Mouse (Mus musculus) 416B (cell line): ENCODE results near the gene Galt.
A peak's percentile ranks its signal among the peaks of the same experiment; 100 is the strongest.

Experiments used
- DNase-seq: peaks from one replicate; pipeline ENCODE4 v3.0.0; 2011; ENCODE audit warnings: low read depth

Gene Galt

DNA sequence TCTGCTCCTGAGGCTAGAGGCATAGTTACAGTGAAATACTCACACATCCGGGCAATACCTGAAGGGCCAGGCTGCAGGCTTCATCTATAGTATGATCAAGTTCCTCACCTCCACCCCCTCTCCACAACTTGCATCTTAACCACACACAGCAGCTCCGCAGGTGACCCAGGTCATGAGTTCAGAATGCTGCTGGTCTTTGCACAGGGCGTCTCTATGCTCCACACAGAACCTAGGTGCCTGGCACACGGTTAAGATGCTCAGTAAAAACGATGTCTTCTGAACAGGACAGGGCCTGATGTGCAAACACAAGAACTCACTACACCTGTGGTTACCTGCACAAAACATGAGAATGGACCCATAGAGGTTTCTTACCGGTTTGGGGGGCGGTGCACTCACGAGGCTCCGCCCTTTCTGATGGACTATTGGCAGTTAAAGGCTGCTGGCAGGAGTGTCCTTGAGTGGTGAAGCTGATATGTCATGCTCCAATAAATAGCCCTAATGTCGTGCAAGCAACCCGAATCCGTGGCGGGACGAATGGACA is at the start of gene Galt:
Gene Galt (plus strand): TSS at position 432 of the 541 bp plus-strand sequence.
- no peak for DNase-seq

DNA sequence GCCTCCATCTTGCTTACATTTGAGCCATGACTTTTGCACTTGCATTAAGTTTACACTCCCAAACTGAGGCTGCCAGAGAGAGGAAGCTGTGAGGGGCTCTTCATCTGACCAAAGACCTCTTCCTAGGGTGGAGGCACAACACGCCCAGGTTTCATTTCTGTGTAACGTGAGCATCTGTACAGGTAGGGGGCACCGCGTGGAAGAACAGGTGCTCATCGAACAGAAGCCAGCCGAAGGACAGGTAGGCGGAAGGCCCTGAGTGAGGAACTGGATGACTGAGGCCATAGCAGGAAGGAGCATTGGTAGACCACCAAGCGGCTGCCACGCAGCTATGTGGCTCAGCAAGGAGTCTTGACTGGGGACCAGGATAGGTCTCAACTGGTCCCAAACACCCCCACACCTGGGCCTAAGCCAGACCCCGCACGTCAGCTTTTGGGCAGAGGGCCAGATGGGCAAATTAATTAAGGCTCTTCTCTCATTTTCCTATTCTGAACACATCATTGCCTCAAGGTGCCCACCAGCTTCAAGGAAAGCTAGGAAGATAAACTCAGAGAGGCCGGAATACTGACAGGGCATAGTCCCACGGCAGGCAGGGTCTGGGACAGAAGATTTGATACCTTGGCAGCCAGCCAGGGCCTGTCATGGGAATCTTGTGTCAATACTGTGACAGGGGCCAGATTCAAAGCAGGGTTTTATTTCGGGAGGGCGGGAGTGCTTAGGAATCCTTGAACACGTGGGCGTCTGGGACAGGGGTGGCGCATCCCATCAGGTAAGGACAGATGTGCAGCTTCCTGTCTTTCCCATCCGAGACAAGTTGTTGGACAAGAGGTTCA is 48.9 kb upstream of the Galt start:
- DNase-seq = no peak

DNA sequence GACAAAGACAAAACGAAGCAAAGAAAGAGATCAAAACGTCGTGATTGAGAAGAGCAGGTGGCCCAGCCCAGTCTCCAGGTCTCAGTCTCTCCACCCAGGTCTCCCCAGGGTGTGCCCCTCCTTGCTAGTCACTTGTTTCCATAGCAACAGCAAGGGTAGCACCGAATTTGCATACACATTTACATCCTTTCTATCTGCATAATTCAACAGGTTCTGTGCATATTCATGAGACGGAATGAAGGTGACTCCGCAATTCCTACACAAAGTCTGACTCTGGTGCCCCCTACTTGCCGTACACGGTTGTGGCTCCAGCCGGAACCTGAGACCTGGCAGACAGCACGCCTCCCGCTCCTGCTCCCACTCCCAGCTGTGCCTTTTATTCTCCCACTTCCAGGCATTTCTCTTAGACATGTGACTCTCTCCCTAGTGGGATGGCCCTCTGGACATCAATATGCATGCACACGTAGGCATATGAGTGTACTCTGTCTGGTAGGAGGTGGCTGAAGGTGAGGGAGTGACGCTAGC is 48.0 kb upstream of the Galt start:
- DNase-seq = peak; percentile 58

DNA sequence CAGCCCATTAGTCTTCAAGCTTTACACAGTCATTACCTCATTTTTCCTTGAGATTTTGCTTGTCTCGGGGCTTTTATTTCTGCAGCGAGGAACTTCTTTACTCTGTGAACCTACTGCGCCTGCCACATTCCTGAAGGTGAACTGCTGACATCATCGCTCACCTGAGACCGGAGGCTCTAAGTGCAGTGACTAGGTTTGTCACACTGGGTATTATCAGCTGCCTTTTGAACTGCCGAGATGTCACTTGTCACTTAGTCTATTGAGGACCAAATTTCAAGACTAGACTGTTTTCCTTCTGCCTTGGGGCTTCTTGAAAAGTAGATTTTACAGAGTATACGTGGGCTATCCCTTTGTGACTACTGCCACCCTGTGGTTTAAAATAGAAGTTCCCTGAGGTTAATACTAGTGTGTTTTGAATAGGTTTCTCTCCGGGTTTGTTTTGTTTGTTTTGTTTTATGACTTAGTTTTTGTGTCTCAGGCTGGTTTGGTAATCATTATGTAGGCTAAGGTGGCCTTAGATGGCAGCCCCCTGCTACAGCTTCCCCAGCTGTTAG is 46.8 kb upstream of the Galt start:
- peak; percentile 77 for DNase-seq

DNA sequence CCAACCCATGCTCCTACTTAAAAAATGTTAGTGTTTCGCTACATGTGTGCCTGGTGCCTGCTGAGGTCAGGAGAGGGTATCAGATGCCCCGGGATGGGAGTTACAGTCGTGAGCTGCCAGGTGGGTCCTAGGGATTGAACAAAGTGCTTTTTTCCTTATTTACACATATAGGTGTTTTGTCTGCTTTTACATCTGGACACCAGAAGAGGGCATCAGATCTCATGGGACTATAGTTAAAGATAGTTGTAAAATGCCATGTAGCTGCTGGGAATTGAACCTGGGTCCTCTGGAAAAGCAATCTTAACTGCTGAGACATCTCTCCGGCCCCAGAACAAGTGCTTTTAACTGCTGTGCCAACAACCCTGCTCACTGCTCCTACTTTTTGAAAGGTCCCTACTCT is 44.8 kb upstream of the Galt start:
- DNase-seq = peak; percentile 37

DNA sequence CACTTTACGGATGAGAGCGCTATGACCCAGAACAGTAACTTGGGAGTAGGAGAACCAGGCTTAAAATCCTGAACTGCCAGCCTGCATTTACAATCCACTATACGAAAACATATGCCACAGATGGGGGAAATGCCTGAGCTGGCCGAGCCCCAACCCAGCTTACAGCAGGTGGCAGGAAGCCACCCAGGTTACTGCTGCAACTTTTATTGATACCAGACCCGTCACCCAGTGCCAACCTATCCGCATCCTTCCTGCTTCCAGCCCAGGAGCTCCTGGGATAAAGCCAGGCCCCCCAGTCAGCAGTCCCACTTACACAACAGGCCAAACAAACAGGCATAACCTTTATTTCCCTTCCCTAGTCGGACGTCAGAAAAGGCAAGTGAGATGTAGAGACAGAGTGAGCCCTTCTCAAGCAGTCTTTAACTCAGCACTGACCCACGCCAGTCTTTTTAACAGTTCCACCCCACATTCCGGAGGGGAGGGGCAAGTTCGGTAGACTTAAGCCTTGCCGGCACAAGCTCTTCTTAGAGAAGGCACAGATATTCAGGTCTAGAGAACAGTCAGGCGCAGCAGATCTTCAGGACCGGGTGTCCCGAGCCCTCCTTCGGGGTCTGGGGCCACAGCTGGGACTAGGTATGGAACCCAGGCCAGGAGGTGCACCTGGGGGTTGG is 43.2 kb upstream of the Galt start:
- no peak for DNase-seq

DNA sequence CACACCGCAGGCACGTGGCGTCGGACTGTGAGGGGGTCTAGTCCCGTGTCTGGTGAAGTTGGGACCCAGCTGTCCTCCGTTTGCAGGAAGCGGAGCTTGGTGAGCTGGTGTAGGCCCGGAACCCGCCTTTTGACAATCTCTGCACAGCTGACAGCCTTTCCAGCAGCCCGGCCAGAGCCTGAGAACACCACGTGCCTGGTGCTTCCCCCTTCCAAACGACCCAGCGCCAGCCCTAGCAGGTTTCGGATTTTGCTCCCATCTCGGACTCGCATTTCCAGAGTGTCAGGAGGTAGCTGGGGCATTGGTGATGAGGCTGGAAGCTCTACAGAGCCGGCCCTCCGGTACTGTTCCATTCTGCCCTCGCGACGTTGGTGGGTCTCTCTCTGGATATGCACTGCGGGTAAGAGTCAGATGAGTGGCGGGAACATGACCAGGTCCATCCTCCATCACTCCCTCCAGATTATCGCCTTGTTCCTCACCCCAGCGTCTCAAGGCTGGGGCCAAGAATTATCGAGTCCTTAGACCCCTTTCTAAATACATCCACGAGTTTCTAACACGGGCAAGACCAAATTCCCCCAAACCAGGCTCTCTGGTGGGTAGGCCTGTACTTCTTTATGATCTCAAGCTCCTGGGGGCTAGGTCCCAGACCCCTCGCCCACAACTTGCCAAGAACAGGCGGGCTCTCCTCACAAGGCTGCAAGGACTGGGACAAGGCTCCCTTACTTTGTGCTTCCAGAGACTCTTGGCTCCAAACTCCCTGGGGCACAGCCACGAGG is 42.4 kb upstream of the Galt start:
- DNase-seq = no peak

DNA sequence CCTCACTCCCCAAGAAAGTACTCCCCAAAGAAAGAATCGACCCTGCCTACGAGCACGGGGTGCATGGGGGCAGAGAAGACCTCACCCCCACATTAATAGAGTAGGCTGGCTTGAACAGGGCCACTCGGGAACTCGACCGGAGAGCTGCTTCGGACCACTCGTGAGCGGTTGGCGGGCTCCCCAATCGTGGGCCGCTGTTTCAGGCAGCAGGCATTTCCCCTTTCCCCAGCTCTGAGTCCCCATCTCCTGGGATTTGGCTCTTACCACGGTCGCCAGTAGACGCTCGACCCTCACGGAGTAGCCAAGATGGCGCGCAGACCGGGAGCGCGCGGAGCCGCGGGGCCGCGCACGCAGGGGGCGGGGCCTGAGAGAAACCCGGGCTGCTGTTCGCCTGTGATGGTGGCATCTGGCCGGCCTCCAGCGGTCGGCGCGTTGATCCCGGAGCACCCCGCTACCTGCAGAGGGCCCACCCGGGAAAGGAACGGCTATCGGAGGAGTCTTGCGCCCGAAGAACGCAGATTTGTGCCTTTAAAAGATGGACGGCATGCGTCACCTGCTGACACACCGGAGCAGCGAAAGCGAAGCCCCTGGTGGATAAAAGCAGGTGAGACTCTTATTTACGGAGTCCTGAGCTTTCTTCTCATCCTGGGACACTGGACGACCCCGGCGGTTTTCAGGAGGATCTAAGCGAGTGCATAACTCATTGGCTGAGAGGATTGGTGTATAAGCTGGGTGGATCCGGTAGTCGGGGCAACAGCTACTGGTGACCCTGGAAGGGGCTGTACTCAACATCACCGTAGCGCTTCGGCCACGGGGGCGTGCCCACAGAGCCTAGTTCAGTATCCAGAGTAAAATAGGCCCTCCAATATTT is 41.6 kb upstream of the Galt start, which contains the start of gene Rpp25l:
Gene Rpp25l (minus strand): TSS at position 338 of the 871 bp plus-strand sequence.
- peak; percentile 73 for DNase-seq

DNA sequence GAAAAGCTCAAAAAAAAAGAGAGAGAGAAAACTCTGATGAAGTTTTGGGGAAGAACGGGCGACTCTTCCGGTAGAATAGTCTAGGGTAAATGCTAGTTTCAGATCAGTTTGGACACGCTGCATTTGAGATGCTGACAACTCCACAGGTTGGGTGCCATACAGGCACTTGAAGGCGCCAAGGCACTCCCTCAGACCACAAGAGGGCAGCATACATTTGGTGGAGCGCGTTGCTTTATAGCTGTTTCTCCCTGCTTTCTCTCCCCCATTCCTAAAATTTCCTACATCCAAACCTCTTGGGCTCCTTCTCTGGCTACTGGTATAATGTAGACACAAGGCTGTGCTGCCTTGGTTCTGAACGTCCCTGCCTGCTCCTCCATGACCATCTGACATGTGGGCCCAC is 40.8 kb upstream of the Galt start:
- DNase-seq = peak; percentile 65

DNA sequence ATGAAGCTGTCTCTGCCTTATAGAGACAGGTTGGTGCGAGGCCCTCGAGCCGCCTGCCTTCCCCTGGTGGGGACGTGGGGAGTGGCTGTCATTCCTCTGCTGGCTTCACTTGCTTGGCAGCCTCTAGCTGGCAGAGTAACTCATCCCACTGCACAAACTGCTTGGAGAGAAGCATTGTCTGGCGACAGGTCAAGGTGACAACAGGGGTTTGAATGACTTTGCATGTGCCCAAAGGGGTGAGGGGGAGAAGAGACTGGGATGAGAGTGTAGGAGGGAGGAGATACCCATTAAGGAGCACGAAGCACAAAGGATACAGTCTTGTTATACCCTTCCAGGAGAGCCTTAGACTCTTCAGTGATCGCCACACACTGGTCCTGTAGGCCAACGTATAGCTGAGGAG is 39.9 kb upstream of the Galt start:
- DNase-seq = no peak

DNA sequence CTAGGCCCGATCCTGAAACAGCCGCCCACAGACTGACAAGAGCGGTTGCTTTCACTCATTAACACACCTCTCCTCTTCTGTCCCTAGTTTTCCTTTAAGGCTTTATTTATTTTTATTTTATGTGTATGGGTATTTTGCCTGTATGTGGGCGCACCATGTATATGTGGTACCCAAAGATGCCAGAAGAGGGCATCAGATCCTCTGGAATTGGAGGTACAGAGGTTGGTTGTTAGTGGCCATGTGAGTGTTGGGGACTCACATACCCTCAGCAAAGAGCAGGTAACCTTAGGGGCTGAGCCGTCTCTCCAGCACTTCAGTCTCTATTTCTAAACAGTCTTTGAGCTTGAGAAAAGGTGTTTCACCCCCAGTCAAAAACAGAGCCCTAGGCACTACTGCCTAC is 39.4 kb upstream of the Galt start:
- peak; percentile 65 for DNase-seq

DNA sequence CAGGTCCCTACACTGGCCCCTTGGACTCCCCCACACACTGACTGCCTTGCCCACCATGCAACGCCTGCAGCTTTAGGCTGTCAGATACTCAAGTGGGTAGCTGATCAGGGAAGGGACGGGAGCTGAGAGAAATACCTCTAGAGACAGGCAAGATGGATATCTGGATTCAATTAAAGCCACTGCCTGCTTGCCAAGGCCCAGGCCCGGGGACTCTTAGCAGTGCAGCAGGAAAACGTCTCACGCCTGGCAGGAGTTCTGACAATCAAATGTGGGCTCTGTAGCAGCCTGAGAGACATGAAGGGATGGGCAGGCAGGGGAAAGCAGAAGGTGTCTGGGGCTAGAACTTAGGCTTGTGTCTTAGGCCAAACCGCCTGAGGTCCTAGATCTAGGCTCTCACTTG is 38.2 kb upstream of the Galt start:
- no peak for DNase-seq

DNA sequence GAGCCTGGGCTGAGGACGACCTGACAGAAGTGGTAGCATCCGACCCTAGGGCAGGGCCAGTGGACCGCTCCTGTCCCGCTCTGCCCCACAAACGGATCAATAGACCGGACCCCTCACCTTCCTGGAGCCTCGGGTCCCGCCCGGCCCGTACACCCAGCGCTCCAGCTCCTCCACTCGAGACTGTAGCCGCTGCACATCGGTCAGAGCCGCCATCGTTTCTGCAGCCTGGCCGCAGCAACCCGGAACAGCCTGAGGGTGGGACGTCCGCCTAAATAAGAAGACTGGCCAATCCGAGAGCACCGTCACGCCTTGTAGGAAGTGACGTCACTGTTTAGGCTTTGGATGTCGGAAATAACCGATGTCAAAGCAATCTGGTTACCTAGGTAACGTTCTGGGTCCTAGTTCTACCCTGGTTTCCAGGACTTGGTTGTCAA is 32.1 kb upstream of the Galt start, which contains the start of gene Dctn3:
Gene Dctn3 (minus strand): TSS at position 253 of the 434 bp plus-strand sequence.
- DNase-seq = peak; percentile 97

DNA sequence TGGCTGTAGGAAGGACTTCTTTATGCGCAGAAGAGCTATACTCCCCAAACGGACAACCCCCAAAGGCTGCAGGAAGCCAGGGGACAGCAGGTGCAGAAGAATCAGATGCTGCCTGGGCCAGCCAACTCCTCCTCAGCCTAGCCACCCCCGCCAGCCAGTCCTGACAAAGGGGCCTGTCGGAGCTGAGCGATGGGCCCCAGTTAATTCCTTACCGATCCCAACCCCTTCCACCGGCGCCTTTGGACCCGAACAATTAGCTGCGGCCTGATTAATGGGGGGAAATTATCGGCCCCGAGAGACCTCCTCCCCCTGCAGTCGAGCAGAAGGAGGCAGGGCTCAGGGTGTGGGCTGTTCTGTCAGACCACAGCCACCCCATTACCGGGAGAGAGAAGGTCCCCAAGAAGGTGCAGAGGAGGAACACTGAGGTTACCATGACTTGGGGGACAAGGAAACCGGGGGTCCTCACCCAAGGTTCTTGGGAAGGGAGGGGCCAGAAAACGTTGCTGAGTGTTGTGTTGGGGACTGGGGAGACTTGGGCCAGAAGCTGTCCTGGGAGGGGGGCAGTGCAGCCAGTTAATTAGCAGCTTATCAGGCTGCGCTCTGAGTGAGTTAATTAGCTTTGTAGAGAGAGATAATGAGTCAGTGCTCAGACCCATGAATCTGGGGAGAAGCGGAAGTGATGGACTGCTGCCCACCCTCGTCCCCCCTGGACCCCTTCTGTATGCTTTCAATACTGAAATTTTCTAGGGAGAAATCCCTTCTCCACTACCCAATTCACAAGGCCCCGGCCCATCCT is 28.0 kb upstream of the Galt start:
- DNase-seq = no peak

DNA sequence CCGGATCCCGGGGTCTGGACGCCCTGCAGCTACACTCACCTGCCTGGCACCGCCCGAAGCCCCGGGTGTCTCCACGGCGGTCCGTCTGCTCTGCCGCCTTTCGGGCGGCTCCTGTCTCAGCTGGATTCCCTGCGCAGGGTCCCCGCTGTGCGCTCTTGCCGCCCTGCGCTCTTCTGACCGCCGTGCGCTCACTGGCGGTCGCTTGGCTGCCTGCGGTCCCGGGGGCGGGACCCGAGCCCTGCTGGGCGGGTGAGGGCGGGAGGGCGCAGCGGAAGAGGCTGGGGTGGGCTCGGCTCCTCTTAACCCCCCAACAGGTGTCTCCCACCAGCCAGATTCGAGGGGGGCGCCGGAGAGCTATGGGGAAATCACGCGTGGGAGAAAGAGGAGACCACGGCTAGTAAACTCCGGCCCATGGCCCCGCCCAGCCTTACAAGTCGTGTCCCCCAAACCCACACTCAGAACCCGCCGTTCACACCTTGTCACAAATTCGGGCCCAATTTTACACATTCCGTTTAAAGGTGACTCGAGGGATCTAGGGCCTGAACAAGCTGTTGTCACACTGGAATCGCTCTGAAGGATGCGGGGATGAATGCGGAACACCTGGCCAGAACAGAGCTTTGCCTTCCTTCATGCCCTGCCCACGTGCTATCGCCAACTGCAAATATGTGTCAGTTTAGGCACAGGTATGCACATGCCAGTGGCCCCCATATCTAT is 23.8 kb upstream of the Galt start, which contains the start of gene Arid3c:
Gene Arid3c (minus strand): TSS at position 91 of the 714 bp plus-strand sequence.
- no peak for DNase-seq

DNA sequence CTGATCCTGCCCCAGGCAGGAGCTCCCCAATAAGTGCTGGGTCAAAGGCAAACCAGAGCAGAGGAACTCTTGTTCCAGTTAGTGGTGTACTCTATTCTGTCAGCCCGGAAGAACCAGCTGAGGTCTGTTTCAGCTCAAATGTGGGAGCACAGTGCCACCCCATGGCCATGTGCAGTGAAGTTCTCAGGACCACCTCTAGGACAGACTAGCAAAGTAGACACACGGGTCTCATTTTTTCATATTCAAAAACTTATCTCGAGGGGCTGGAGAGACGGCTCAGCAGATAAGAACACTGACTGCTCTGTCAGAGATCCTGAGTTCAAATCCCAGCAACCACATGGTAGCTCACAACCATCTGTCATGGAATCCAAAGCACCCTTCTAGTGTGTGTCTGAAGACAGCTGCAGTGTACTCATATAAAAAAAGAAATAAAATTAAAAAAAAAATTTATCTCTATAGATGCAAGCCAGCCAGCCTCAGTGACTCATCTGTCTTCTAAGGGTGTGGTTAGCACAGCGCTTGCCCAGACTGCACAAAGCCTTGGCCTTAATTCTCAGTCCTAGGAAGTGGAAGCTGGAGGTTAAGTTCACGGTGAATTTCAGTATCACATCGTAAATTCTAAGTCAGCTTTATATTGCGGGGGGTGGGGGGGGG is 17.3 kb upstream of the Galt start:
- peak; percentile 86 for DNase-seq

DNA sequence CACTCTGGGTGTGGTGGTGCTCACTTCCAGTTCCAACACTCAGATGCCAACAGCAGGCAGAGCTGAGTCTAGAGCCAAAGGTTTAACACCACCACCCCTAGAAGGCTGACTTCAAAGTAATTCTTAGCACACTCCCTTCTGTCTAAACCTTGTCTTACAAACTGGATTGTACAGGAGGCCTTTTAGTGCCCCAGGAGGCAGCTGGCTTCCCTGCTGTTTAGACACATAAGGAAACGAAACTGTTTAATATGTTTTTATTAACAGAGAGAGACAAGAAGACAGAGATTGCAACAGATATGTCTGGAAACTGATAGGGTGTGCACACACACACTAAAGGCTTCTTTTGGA is 16.8 kb upstream of the Galt start:
- DNase-seq = no peak

DNA sequence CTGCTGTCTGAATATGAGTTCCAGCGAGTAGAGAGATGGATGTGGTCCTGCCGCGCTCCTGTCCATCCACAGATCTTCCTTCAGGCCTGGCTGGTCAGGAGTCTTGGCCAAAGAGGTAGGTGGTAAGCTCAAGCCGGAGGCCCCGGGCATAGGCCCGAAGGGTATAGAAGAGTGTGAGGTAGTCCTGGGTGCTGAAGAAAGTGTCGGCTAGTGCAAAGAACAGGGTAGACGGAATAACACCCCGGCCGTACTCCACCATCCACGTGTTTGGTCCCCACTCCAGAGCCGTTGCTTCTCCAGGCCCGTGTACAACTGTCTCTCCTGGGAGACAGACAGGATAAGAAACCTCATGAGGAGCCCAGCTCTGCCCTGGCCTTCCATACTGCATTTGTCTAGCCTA is 15.8 kb upstream of the Galt start:
- no peak for DNase-seq
